Mouse (Mus musculus) hindbrain, embryonic 12.5 days (tissue): ENCODE data around the gene Tbce. TPM values are rescaled to one million over a fixed set of nuclear protein-coding genes. Genes with fewer than 3 reads are reported as not detected.
"Not testable (repeated sequence)": the region's sequence is repeated elsewhere in the genome, so short reads cannot be mapped to it uniquely, and the experiment has no call there.

ENCODE experiments used
- ATAC-seq: fragments of 200-750 bp; cut with Nextera tagmentation; 2 replicates; pipeline ENCODE4 v1.8.0; 2017; ENCODE audit warnings: moderate TSS enrichment; ENCODE audit not compliant: low FRiP score
- H3K27ac ChIP-seq: fragments of 300-500 bp; sonication (generic); 2 replicates; pipeline ENCODE4 v1.5.1; 2016; ENCODE audit warnings: mild to moderate bottlenecking
- H3K27me3 ChIP-seq: fragments of 300-500 bp; sonication (generic); 2 replicates; pipeline ENCODE4 v1.6.1; 2016; ENCODE audit warnings: mild to moderate bottlenecking
- H3K36me3 ChIP-seq: fragments of 300-500 bp; sonication (generic); 2 replicates; pipeline ENCODE4 v1.6.1; 2016; ENCODE audit warnings: mild to moderate bottlenecking
- H3K4me1 ChIP-seq: fragments of 300-500 bp; sonication (generic); 2 replicates; pipeline ENCODE4 v1.6.1; 2016
- H3K4me2 ChIP-seq: fragments of 300-500 bp; sonication (generic); replicated peaks from 2 replicates; pipeline ENCODE4 v1.6.1; 2016; ENCODE audit warnings: mild to moderate bottlenecking
- H3K4me3 ChIP-seq: fragments of 300-500 bp; sonication (generic); 2 replicates; pipeline ENCODE4 v1.5.1; 2016; ENCODE audit warnings: mild to moderate bottlenecking
- H3K9ac ChIP-seq: fragments of 300-500 bp; sonication (generic); 2 replicates; pipeline ENCODE4 v1.6.1; 2016; ENCODE audit warnings: mild to moderate bottlenecking, moderate library complexity
- H3K9me3 ChIP-seq: fragments of 300-500 bp; sonication (generic); replicated peaks from 2 replicates; pipeline ENCODE4 v1.6.1; 2016; ENCODE audit warnings: mild to moderate bottlenecking
- WGBS: fragments of 180-500 bp; shearing (Covaris S2); methylation state at CpG from one replicate; pipeline ENCODE4 v1.1.7; 2016; 5-methylcytosine and 5-hydroxymethylcytosine counted together
- polyA plus RNA-seq: library from polyadenylated mRNA; unstranded; fragments of >200 nt; fragmentation: Nextera tagmentation; extraction: Ambion mirVana; gene quantifications from 2 replicates; pipeline ENCODE4 v1.2.1, GENCODE M21; 2016

Tbce gene
- polyA plus RNA-seq, 1 experiment from 2014 or later, result 78.7 TPM

GRCm38 (mm10) chr13:13997476-13997875 is 42.0 kb downstream of the Tbce start:
- Histone ChIP-seq H3K4me3 (no peak overlapping the region), H3K9me3 (no peaks in the 10 kb centered on the region), H3K9ac (no peak overlapping the region), H3K27ac (no peak overlapping the region), H3K27me3 (no peaks in the 10 kb centered on the region), H3K4me1 (no peaks in the 10 kb centered on the region), H3K36me3 (peaks cover 93% of the 10 kb centered on the region), H3K4me2 (no peak overlapping the region)
- 85% methylated on average over 5 of the region's 5 CpGs for WGBS
- ATAC-seq, result no peak

- H3K36me3 ChIP-seq, result peaks cover 87% of the 10 kb centered on the region
- H3K27ac ChIP-seq, result no peak overlapping the region
- H3K27me3 ChIP-seq, result no peaks in the 10 kb centered on the region
- no peak overlapping the region for H3K9ac ChIP-seq
- ATAC-seq, result no peak
- no peak overlapping the region for H3K4me2 ChIP-seq
- H3K9me3 ChIP-seq, result no peaks in the 10 kb centered on the region
- H3K4me1 ChIP-seq, result no peaks in the 10 kb centered on the region
- no peak overlapping the region for H3K4me3 ChIP-seq
- 95% methylated on average over 5 of the region's 5 CpGs for WGBS
Observed at GRCm38 (mm10) chr13:13995046-13995445, 44.4 kb downstream of the Tbce start.

GRCm38 (mm10) chr13:13993041-13993440 is 46.4 kb downstream of the Tbce start:
- Histone ChIP-seq H3K4me2 (no peak overlapping the region), H3K27ac (no peak overlapping the region), H3K9ac (no peak overlapping the region), H3K4me1 (no peaks in the 10 kb centered on the region), H3K4me3 (no peak overlapping the region), H3K27me3 (no peaks in the 10 kb centered on the region), H3K36me3 (peaks cover 72% of the 10 kb centered on the region), H3K9me3 (no peaks in the 10 kb centered on the region)
- WGBS, result 72% methylated on average over 3 of the region's 3 CpGs
- ATAC-seq, result no peak

GRCm38 (mm10) chr13:13990391-13990790 is 49.0 kb downstream of the Tbce start:
- H3K36me3 ChIP-seq, result peaks cover 49% of the 10 kb centered on the region
- H3K9ac ChIP-seq, result no peak overlapping the region
- no peak overlapping the region for H3K4me2 ChIP-seq
- 65% methylated on average over 2 of the region's 2 CpGs for WGBS
- no peak for ATAC-seq
- H3K4me3 ChIP-seq, result no peak overlapping the region
- H3K9me3 ChIP-seq, result no peaks in the 10 kb centered on the region
- H3K27me3 ChIP-seq, result no peaks in the 10 kb centered on the region
- H3K4me1 ChIP-seq, result no peaks in the 10 kb centered on the region
- no peak overlapping the region for H3K27ac ChIP-seq

GRCm38 (mm10) chr13:13989135-13989534 is 50.3 kb downstream of the Tbce start:
- H3K4me1 ChIP-seq, result no peaks in the 10 kb centered on the region
- H3K4me3 ChIP-seq, result no peak overlapping the region
- 89% methylated on average over 2 of the region's 2 CpGs for WGBS
- no peak overlapping the region for H3K27ac ChIP-seq
- H3K27me3 ChIP-seq, result no peaks in the 10 kb centered on the region
- H3K9me3 ChIP-seq, result no peaks in the 10 kb centered on the region
- no peak overlapping the region for H3K9ac ChIP-seq
- H3K4me2 ChIP-seq, result no peak overlapping the region
- peaks cover 37% of the 10 kb centered on the region for H3K36me3 ChIP-seq
- no peak for ATAC-seq

GRCm38 (mm10) chr13:13983523-13983922 is 55.9 kb downstream of the Tbce start:
- no peak for ATAC-seq
- Histone ChIP-seq H3K4me1 (no peaks in the 10 kb centered on the region), H3K36me3 (peaks cover 5% of the 10 kb centered on the region), H3K9ac (no peak overlapping the region), H3K4me2 (no peak overlapping the region), H3K4me3 (no peak overlapping the region), H3K9me3 (no peaks in the 10 kb centered on the region), H3K27me3 (no peaks in the 10 kb centered on the region), H3K27ac (no peak overlapping the region)
- 90% methylated on average over 6 of the region's 6 CpGs for WGBS

- not testable (repeated sequence) for H3K4me2 ChIP-seq, H3K4me1 ChIP-seq, H3K9ac ChIP-seq, ATAC-seq, H3K9me3 ChIP-seq, H3K27me3 ChIP-seq, H3K36me3 ChIP-seq, H3K27ac ChIP-seq, H3K4me3 ChIP-seq
- 100% methylated on average over 1 of the region's 1 CpGs for WGBS
Observed at GRCm38 (mm10) chr13:13981842-13982241, 57.6 kb downstream of the Tbce start.

GRCm38 (mm10) chr13:13969796-13970195 is 69.6 kb downstream of the Tbce start:
- 92% methylated on average over 1 of the region's 1 CpGs for WGBS
- no peak overlapping the region for H3K4me3 ChIP-seq
- no peak overlapping the region for H3K9ac ChIP-seq
- H3K4me1 ChIP-seq, result no peaks in the 10 kb centered on the region
- ATAC-seq, result no peak
- H3K9me3 ChIP-seq, result no peaks in the 10 kb centered on the region
- H3K27ac ChIP-seq, result no peak overlapping the region
- 0 out of 2 replicates have a peak, but pooled peaks cover 12% of the 10 kb centered on the region for H3K36me3 ChIP-seq
- H3K27me3 ChIP-seq, result no peaks in the 10 kb centered on the region
- H3K4me2 ChIP-seq, result no peak overlapping the region

- no peak overlapping the region for H3K27ac ChIP-seq
- 91% methylated on average over 4 of the region's 4 CpGs for WGBS
Observed at GRCm38 (mm10) chr13:13968629-13969111, 70.8 kb downstream of the Tbce start.

GRCm38 (mm10) chr13:13966172-13966571 is 73.3 kb downstream of the Tbce start:
- WGBS, result 93% methylated on average over 4 of the region's 4 CpGs
- Histone ChIP-seq H3K9me3 (no peaks in the 10 kb centered on the region), H3K9ac (no peak overlapping the region), H3K4me3 (no peak overlapping the region), H3K27me3 (no peaks in the 10 kb centered on the region), H3K27ac (no peak overlapping the region), H3K4me1 (no peaks in the 10 kb centered on the region), H3K36me3 (0 out of 2 replicates have a peak, but pooled peaks cover 12% of the 10 kb centered on the region), H3K4me2 (no peak overlapping the region)
- ATAC-seq, result no peak

More at GRCm38 (mm10) chr13:13968629-13969111, 70.8 kb downstream of the Tbce start:
- H3K4me2 ChIP-seq, result no peak overlapping the region
- H3K4me1 ChIP-seq, result no peaks in the 10 kb centered on the region
- no peak overlapping the region for H3K9ac ChIP-seq
- H3K27me3 ChIP-seq, result no peaks in the 10 kb centered on the region
- H3K9me3 ChIP-seq, result no peaks in the 10 kb centered on the region
- ATAC-seq, result no peak
- no peak overlapping the region for H3K4me3 ChIP-seq
- H3K36me3 ChIP-seq, result 0 out of 2 replicates have a peak, but pooled peaks cover 12% of the 10 kb centered on the region

- H3K4me1 ChIP-seq, result no peaks in the 10 kb centered on the region
- ATAC-seq, result 0 out of 2 replicates have a peak, but pooled peaks have one; percentile 16
- no peak overlapping the region for H3K9ac ChIP-seq
- 69% methylated on average over 19 of the region's 19 CpGs for WGBS
- H3K27ac ChIP-seq, result no peak overlapping the region
- no peak overlapping the region for H3K4me3 ChIP-seq
- 0 out of 2 replicates have a peak, but pooled peaks cover 12% of the 10 kb centered on the region for H3K36me3 ChIP-seq
- H3K27me3 ChIP-seq, result no peaks in the 10 kb centered on the region
- H3K9me3 ChIP-seq, result no peaks in the 10 kb centered on the region
- no peak overlapping the region for H3K4me2 ChIP-seq
Observed at GRCm38 (mm10) chr13:13965388-13965964, 74.0 kb downstream of the Tbce start.

GRCm38 (mm10) chr13:13961046-13961445 is 78.4 kb downstream of the Tbce start:
- Histone ChIP-seq H3K36me3 (no peaks in the 10 kb centered on the region), H3K27ac (no peak overlapping the region), H3K4me2 (no peak overlapping the region), H3K27me3 (no peaks in the 10 kb centered on the region), H3K4me3 (no peak overlapping the region), H3K4me1 (no peaks in the 10 kb centered on the region; the same call in 1 of the 2 replicates), H3K9me3 (no peaks in the 10 kb centered on the region), H3K9ac (no peak overlapping the region)
- 85% methylated on average over 4 of the region's 4 CpGs for WGBS
- no peak for ATAC-seq

GRCm38 (mm10) chr13:13960211-13960610 is 79.2 kb downstream of the Tbce start:
- no peak for ATAC-seq

More at GRCm38 (mm10) chr13:13960211-13960610, 79.2 kb downstream of the Tbce start:
- 89% methylated on average over 4 of the region's 4 CpGs for WGBS
- Histone ChIP-seq H3K4me2 (no peak overlapping the region), H3K4me3 (no peak overlapping the region), H3K9me3 (no peaks in the 10 kb centered on the region), H3K4me1 (peaks cover 5% of the 10 kb centered on the region), H3K27me3 (no peaks in the 10 kb centered on the region), H3K9ac (no peak overlapping the region), H3K27ac (no peak overlapping the region), H3K36me3 (no peaks in the 10 kb centered on the region)
